Mouse (Mus musculus) liver, embryonic 12.5 days (tissue): Measurements from ENCODE around the gene Hmgn2. TPM values are rescaled to one million over a fixed set of nuclear protein-coding genes. Genes with fewer than 3 reads are reported as not detected.

Experiments used
- ATAC-seq: fragments of 200-750 bp; cut with Nextera tagmentation; 2 replicates; pipeline ENCODE4 v1.8.0; 2017; ENCODE audit warnings: moderate number of reproducible peaks, mild to moderate bottlenecking, moderate library complexity
- H3K27ac ChIP-seq: fragments of 300-500 bp; sonication (generic); 2 replicates; pipeline ENCODE4 v1.5.1; 2016; ENCODE audit warnings: mild to moderate bottlenecking
- H3K27me3 ChIP-seq: fragments of 300-500 bp; sonication (generic); replicated peaks from 2 replicates; pipeline ENCODE4 v1.6.1; 2016; ENCODE audit warnings: mild to moderate bottlenecking, moderate library complexity
- H3K36me3 ChIP-seq: fragments of 300-500 bp; sonication (generic); 2 replicates; pipeline ENCODE4 v1.6.1; 2016; ENCODE audit warnings: mild to moderate bottlenecking, moderate library complexity
- H3K4me1 ChIP-seq: fragments of 300-500 bp; sonication (generic); 2 replicates; pipeline ENCODE4 v1.6.1; 2016
- H3K4me2 ChIP-seq: fragments of 300-500 bp; sonication (generic); 2 replicates; pipeline ENCODE4 v1.6.1; 2016; ENCODE audit warnings: mild to moderate bottlenecking, moderate library complexity
- H3K4me3 ChIP-seq: fragments of 300-500 bp; sonication (generic); 2 replicates; pipeline ENCODE4 v1.5.1; 2016; ENCODE audit warnings: mild to moderate bottlenecking, moderate library complexity
- H3K9ac ChIP-seq: fragments of 300-500 bp; sonication (generic); 2 replicates; pipeline ENCODE4 v1.6.1; 2016; ENCODE audit warnings: mild to moderate bottlenecking, moderate library complexity
- H3K9me3 ChIP-seq: fragments of 300-500 bp; sonication (generic); replicated peaks from 2 replicates; pipeline ENCODE4 v1.6.1; 2016; ENCODE audit warnings: mild to moderate bottlenecking, moderate library complexity
- WGBS: fragments of 180-500 bp; shearing (Covaris S2); methylation state at CpG from one replicate; pipeline ENCODE4 v1.1.7; 2016; ENCODE audit not compliant: insufficient replicate concordance; 5-methylcytosine and 5-hydroxymethylcytosine counted together
- polyA plus RNA-seq: library from polyadenylated mRNA; unstranded; fragments of >200 nt; fragmentation: Nextera tagmentation; extraction: Ambion mirVana; gene quantifications from 2 replicates; pipeline ENCODE4 v1.2.1, GENCODE M21; 2016

Hmgn2 gene
- polyA plus RNA-seq, 1 experiment from 2014 or later: 971 TPM

DNA sequence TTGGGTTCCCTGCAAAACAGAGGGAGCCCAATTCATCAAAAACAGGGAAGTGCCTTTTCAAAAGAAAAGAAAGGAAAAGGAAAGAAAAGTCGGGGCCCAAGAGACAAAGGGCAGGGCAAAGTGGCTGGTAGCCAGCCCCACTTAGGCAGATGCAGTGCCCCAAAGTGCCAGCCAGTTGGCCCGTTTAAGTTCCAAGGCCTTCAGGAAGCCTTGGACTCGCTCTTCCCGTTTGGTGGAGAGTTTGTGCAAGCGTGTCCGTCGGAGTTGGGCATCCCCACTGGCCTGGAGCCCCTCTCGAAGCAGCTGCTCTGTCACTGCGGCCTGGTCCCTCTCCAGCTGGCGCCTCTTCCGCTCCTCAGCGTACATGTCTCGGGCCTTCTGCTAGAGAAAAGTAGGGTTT, 2.4 kb upstream of the Hmgn2 start:
- no peaks in the 10 kb centered on the region for H3K27me3 ChIP-seq
- WGBS: 87% methylated on average over 13 of the region's 13 CpGs
- no peak overlapping the region for H3K4me2 ChIP-seq
- H3K9ac ChIP-seq: no peak overlapping the region
- H3K9me3 ChIP-seq: no peaks in the 10 kb centered on the region
- H3K4me1 ChIP-seq: peaks cover 30% of the 10 kb centered on the region
- no peak overlapping the region for H3K4me3 ChIP-seq
- H3K36me3 ChIP-seq: peaks cover 49% of the 10 kb centered on the region
- no peak for ATAC-seq
- no peak overlapping the region for H3K27ac ChIP-seq

DNA sequence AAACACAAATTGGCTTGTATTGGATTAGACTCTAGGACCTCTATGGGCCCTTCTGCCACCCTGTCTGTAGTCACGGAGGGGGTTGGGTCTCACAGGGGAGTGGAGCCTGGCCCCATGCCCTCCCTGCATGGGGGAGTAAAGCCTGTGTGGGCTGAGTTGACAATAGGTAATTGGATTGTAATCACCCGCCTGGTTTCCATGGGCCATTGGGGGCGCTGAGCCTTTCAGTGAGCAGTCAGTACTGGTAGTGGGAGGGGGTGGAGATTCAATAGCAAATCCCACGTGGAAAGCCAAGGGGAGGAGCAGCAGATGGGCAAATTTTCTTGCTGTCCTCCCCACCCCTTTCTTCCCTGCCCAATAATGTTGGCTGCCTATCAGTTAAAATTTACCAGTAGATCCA, 1.7 kb upstream of the Hmgn2 start:
- Histone ChIP-seq H3K9me3 (no peaks in the 10 kb centered on the region), H3K9ac (no peak overlapping the region), H3K4me3 (no peak overlapping the region), H3K36me3 (peaks cover 51% of the 10 kb centered on the region), H3K4me1 (peaks cover 35% of the 10 kb centered on the region), H3K4me2 (no peak overlapping the region), H3K27me3 (no peaks in the 10 kb centered on the region), H3K27ac (no peak overlapping the region)
- ATAC-seq: no peak
- 69% methylated on average over 4 of the region's 4 CpGs for WGBS

GRCm38 (mm10) chr4:133969114-133969770, 792 bp upstream of the Hmgn2 start:
- no peaks in the 10 kb centered on the region for H3K9me3 ChIP-seq
- 70% methylated on average over 8 of the region's 8 CpGs for WGBS
- peak overlapping the region; percentile 99 for H3K9ac ChIP-seq
- H3K27ac ChIP-seq: peak overlapping the region; percentile 99
- peak overlapping the region; percentile 83 for H3K4me3 ChIP-seq
- H3K27me3 ChIP-seq: no peaks in the 10 kb centered on the region
- no peak for ATAC-seq
- H3K36me3 ChIP-seq: peaks cover 51% of the 10 kb centered on the region
- H3K4me1 ChIP-seq: peaks cover 38% of the 10 kb centered on the region
- H3K4me2 ChIP-seq: peak overlapping the region; percentile 100

DNA sequence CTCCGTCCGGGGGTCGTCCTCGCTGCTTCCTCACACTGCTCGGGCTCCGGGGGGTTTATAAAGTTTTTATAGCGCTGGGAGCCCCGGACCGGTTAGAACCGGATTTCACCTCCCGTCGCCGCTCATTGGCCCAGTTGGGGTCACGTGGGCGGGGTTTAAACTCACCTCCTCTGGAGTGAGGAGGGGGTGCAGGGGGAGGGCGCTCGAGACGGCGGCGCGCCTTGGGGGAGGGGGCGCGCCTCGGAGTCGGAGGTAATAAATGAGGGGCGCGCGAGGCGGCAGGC, 642 bp downstream of the Hmgn2 start:
- Histone ChIP-seq H3K27ac (peak overlapping the region; percentile 99), H3K4me1 (peaks cover 42% of the 10 kb centered on the region), H3K9me3 (no peaks in the 10 kb centered on the region), H3K4me3 (peak overlapping the region; percentile 83), H3K4me2 (peak overlapping the region; percentile 100), H3K27me3 (no peaks in the 10 kb centered on the region), H3K36me3 (peaks cover 58% of the 10 kb centered on the region), H3K9ac (peak overlapping the region; percentile 99)
- ATAC-seq: peak; percentile 73
- WGBS: 1% methylated on average over 29 of the region's 29 CpGs

- Histone ChIP-seq H3K9ac (peak overlapping the region; percentile 99), H3K4me3 (peak overlapping the region; percentile 83), H3K9me3 (no peaks in the 10 kb centered on the region), H3K27ac (peak overlapping the region; percentile 99), H3K4me1 (peaks cover 42% of the 10 kb centered on the region), H3K36me3 (peaks cover 56% of the 10 kb centered on the region), H3K27me3 (no peaks in the 10 kb centered on the region), H3K4me2 (peak overlapping the region; percentile 100)
- WGBS: under 1% methylated on average over 86 of the region's 101 CpGs
- ATAC-seq: peak; percentile 81
Measured at GRCm38 (mm10) chr4:133967138-133967865, 1.1 kb downstream of the Hmgn2 start.

DNA sequence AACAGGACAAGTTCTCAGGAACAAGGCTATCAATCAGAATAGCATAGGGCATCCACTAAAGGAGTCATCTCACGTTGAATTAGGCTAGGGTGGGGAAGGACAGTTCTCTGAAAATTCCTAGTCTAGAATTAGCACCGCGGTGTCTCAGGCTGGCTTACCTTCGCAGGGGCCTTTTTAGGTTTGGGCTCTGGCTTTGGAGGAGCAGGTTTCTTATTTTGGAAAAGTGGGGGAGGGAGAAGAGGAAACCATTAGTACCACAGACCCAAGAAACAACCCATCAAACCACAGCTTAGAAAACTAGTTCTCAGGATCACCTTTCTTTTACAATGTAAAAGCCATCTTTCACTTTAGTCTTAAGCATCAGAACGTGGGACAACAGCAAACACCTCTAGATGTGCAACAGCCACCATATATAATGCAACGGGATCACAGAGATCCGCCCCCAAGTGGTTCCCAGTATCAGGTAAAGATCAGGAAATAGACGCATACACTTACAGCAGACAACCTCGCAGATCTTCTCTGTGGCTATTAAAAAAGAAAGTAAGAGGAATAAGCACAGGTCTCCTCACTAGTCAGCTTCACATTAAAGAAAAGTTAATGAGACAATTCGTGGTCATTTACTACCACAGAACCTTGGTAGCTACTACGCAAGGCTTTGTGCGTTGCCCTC, 2.0 kb downstream of the Hmgn2 start:
- peak overlapping the region; percentile 99 for H3K9ac ChIP-seq
- H3K4me1 ChIP-seq: peaks cover 42% of the 10 kb centered on the region
- H3K9me3 ChIP-seq: no peaks in the 10 kb centered on the region
- ATAC-seq: no peak
- peaks cover 52% of the 10 kb centered on the region for H3K36me3 ChIP-seq
- H3K27ac ChIP-seq: peak overlapping the region; percentile 71
- 35% methylated on average over 12 of the region's 12 CpGs for WGBS
- H3K4me3 ChIP-seq: peak overlapping the region; percentile 83
- H3K27me3 ChIP-seq: no peaks in the 10 kb centered on the region
- H3K4me2 ChIP-seq: peak overlapping the region; percentile 100

GRCm38 (mm10) chr4:133962566-133962965, 5.9 kb downstream of the Hmgn2 start:
- WGBS: 77% methylated on average over 7 of the region's 7 CpGs
- Histone ChIP-seq H3K4me2 (no peak overlapping the region), H3K4me3 (no peak overlapping the region), H3K36me3 (peaks cover 36% of the 10 kb centered on the region), H3K9me3 (no peaks in the 10 kb centered on the region), H3K27ac (no peak overlapping the region), H3K4me1 (peaks cover 27% of the 10 kb centered on the region), H3K9ac (no peak overlapping the region), H3K27me3 (no peaks in the 10 kb centered on the region)
- no peak for ATAC-seq

GRCm38 (mm10) chr4:133958884-133959283, 9.6 kb downstream of the Hmgn2 start:
- no peak overlapping the region for H3K4me3 ChIP-seq
- no peaks in the 10 kb centered on the region for H3K27me3 ChIP-seq
- peaks cover 14% of the 10 kb centered on the region for H3K36me3 ChIP-seq
- no peak overlapping the region for H3K9ac ChIP-seq
- H3K27ac ChIP-seq: no peak overlapping the region
- no peak for ATAC-seq
- H3K4me2 ChIP-seq: no peak overlapping the region
- H3K4me1 ChIP-seq: peaks cover 7% of the 10 kb centered on the region; the same call in 1 of the 2 replicates
- H3K9me3 ChIP-seq: no peaks in the 10 kb centered on the region
- 83% methylated on average over 1 of the region's 1 CpGs for whole genome bisulfite sequencing

DNA sequence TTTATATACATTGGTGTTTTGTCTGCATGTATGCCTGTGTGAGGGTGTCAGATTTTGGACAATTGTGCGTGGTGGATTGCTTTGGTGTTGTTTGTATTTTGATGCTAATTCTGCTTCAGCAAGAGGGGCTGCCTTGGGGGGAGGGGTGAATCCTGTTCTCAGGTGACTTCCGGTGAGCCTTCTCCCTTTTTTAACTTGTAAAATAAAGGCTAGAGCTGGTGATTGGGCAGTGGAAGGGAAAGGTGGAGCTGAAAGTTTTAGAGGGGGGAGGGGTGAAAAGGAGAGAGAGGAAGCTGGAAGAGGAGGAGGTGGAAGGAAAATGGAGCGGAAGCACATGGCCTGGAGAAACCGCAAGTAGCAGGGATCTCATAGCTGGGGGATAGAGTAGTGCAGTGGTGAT, 12.1 kb downstream of the Hmgn2 start:
- no peak overlapping the region for H3K4me2 ChIP-seq
- peaks cover 7% of the 10 kb centered on the region; the same call in 1 of the 2 replicates for H3K4me1 ChIP-seq
- no peaks in the 10 kb centered on the region for H3K27me3 ChIP-seq
- ATAC-seq: no peak
- H3K4me3 ChIP-seq: no peak overlapping the region
- 62% methylated on average over 4 of the region's 4 CpGs for WGBS
- no peaks in the 10 kb centered on the region for H3K36me3 ChIP-seq
- H3K27ac ChIP-seq: no peak overlapping the region
- H3K9me3 ChIP-seq: no peaks in the 10 kb centered on the region
- H3K9ac ChIP-seq: no peak overlapping the region

GRCm38 (mm10) chr4:133946736-133947135, 21.7 kb downstream of the Hmgn2 start:
- H3K4me2 ChIP-seq: no peak overlapping the region
- no peaks in the 10 kb centered on the region for H3K36me3 ChIP-seq
- 49% methylated on average over 4 of the region's 4 CpGs for WGBS
- H3K9me3 ChIP-seq: no peaks in the 10 kb centered on the region; the same call in 1 of the 2 replicates
- no peaks in the 10 kb centered on the region for H3K27me3 ChIP-seq
- no peak overlapping the region for H3K4me3 ChIP-seq
- ATAC-seq: no peak
- no peak overlapping the region for H3K27ac ChIP-seq
- H3K9ac ChIP-seq: no peak overlapping the region
- H3K4me1 ChIP-seq: peaks cover 3% of the 10 kb centered on the region; the same call in 1 of the 2 replicates

- Histone ChIP-seq H3K36me3 (no peaks in the 10 kb centered on the region), H3K4me2 (no peak overlapping the region), H3K27ac (no peak overlapping the region), H3K9ac (no peak overlapping the region), H3K9me3 (no peaks in the 10 kb centered on the region; the same call in 1 of the 2 replicates), H3K27me3 (no peaks in the 10 kb centered on the region), H3K4me1 (peaks cover 12% of the 10 kb centered on the region), H3K4me3 (no peak overlapping the region)
- ATAC-seq: no peak
- 61% methylated on average over 3 of the region's 3 CpGs for WGBS
Measured at GRCm38 (mm10) chr4:133943791-133944190, 24.7 kb downstream of the Hmgn2 start.

GRCm38 (mm10) chr4:133942679-133943078, 25.8 kb downstream of the Hmgn2 start:
- H3K4me2 ChIP-seq: no peak overlapping the region
- 69% methylated on average over 4 of the region's 4 CpGs for WGBS
- H3K9ac ChIP-seq: no peak overlapping the region
- no peaks in the 10 kb centered on the region for H3K36me3 ChIP-seq
- H3K4me3 ChIP-seq: no peak overlapping the region
- H3K4me1 ChIP-seq: peaks cover 12% of the 10 kb centered on the region
- ATAC-seq: no peak
- no peaks in the 10 kb centered on the region for H3K27me3 ChIP-seq
- H3K27ac ChIP-seq: no peak overlapping the region
- no peaks in the 10 kb centered on the region; the same call in 1 of the 2 replicates for H3K9me3 ChIP-seq
